Mouse (Mus musculus): Measurements from ENCODE around the gene Cotl1.

- no peak for TF ChIP-seq CTCF (IDR thresholded peaks at IDR 0.05; ENCODE audit: control insufficient read depth, insufficient read depth, insufficient read length)
- no peak for TF ChIP-seq USF1 (IDR thresholded peaks at IDR 0.05; ENCODE audit: low read depth)
- no peak for TF ChIP-seq MAX (IDR thresholded peaks at IDR 0.05)
These were observed 824 bp downstream of the Cotl1 start for GRCm38 (mm10) chr8:119839419-119840021.
